Mouse (Mus musculus): ENCODE results near the gene Ces1b.

DNA sequence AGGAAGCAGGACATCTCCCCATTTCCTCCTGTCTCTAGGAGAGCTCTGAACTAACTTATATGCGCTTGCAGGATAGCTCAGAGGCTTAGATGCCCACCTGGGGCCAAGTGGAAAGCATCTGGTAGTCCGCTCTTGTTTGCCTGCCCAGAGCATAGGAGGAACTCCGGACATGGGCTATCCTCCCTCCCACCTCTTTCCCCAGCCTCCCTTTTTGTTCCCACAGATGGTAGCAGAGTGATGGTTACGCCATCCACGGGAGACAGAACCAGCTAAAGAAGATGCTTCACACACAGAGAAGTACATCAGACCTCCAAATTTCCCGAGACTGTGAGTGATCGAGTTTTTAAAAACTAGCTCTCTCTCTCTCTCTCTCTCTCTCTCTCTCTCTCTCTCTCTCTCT lies 8.4 kb upstream of the Ces1b start:
- no peak for TF ChIP-seq CTCF (IDR thresholded peaks at IDR 0.05)
- no peak for TF ChIP-seq EP300 (IDR thresholded peaks at IDR 0.05; ENCODE audit: insufficient read depth, low read depth, low read length)
